Mouse (Mus musculus) ovary, adult 18-20 months (tissue): ENCODE measurements around the gene Phc1.

Experiments used
- DNase-seq: peaks from one replicate; pipeline ENCODE4 v3.0.0; 2022; ENCODE audit warnings: low spot score, mixed read lengths

The Phc1 gene

DNA sequence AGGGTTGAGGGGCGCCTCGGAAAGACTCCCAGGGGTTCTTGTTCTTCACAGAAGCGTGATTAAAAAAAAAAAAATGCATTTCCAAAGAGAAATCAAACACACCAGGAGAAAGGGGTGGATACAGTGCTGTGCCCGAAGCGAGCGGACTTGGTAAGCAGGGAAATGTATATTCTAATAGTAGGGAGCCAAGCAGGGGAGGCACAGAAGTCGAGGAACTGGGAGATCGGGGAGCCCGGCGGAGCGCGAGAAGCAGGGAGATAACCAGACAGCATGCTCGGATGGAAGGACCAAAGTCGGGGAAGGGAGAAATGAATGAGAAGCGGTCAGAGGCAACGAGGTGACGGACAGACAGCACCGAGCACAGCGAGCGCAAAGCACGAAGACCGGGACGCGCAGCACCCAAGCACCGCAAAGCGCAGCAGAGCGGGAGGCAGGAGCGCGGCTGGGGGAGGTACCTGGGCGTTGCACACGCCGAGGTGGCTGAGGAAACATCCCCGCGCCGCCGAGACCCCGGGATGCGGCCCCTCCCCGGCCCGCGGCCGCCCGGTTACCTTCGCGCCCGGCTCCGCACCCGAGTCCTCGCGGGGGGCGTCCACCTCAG lies 1.2 kb downstream of the Phc1 start:
- DNase-seq = peak; percentile 53

- no peak for DNase-seq
Measured at GRCm38 (mm10) chr6:122337546-122337945, 2.8 kb downstream of the Phc1 start.

DNA sequence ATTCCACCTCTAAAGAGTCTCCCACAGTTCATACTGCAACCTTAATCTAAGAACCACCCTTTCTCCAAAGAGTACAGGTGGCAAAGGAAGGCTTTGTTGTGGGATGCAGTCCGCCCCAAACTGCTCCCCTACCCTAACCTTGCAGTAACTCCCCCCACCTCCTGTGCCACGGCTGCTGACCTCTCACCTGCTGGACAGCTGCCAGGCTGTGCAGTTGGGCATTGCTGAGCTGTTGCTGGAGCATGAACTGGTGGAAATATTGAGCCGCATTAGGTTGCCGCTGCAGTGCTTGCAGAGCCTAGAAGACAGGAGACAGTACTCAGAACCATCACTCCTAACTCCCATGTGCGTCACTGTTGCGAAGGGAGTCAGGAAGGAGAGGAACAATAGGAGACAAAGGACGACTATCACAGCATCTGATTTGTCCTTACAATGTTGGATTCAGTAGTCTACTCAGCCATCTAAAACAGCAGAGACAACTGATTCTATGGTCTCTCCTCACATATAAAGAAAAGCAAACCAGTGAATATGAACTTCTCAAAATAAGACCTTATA lies 5.5 kb downstream of the Phc1 start:
- no peak for DNase-seq

GRCm38 (mm10) chr6:122333081-122333612 lies 7.2 kb downstream of the Phc1 start:
- DNase-seq = no peak

DNA sequence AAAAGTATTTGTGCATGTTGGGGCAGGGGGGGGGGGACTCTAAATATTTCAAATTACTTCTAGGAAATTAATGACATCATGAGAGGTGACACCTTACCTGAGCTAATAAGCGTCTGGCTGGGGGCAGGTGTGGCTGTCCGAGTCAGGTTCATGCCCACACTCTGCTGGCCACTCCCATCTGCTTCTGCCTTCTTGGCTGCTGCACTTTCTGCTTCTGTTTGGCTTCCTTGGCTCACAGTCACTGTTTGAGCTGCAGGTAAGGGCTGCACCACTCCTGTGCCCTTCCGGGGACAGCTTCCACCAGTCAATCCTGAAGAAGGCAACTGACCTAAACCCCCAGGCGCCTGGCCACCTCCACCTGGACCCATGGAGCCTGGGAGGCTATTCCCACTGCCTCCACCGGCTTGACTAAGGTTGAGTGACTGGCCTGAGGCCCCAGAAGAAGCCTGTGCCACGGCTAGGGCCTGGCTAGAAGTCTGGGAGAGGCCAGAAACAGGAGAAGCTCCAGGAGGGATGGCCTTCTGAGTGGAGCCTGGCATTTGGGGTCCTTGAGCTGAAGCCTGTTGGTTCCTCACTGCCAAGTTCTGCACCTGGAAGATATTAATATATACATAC lies 14.9 kb downstream of the Phc1 start:
- no peak for DNase-seq

DNA sequence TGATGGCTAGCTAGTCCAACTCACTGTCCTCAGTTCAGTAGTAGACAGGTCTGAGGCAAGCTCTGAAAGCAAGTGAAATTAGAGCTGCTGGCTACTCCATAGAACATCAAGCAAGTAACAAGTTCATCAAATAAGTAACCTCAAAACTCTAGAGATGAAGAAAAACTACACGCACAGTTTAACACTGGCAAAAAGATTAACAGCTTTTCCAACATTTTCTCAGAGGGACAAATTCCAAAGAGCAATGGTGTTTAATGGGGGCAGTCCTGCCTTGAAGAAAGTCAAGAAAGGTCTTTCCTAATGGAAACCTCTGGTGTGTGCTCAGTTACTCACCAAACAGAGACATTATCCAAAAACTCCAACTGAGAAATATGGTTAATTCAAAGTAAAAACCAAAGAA lies 21.6 kb downstream of the Phc1 start:
- DNase-seq = no peak

DNA sequence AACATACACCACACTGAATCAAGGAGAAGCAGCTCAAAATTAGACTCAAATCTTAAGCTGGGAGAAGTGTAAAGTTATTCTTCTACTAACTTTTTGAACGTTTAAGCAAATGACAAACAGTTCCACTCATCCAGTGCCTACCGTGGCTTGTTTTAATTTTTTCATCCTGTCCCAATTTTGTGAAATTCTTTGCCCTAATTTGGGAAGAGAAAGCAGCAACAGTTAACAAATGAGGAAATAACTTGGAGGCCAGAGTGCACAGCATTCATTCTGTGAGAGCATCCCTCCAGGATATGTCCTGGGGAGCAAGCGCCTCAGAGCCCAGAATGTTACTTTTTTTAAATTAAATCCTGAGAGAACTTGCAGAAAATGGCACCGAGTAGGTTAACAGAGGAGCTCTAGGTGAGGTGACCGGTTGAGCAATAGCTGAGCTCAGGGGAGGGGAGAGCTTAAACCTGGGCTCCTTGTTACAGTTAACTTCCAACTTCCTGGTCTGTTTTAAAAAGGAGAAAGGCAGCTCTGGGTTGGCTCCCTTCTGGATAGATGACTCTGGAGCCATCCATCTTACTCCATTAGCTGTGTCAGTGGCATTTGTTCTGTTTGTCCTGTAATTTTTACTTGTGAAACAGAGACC lies 30.1 kb downstream of the Phc1 start:
- no peak for DNase-seq

DNA sequence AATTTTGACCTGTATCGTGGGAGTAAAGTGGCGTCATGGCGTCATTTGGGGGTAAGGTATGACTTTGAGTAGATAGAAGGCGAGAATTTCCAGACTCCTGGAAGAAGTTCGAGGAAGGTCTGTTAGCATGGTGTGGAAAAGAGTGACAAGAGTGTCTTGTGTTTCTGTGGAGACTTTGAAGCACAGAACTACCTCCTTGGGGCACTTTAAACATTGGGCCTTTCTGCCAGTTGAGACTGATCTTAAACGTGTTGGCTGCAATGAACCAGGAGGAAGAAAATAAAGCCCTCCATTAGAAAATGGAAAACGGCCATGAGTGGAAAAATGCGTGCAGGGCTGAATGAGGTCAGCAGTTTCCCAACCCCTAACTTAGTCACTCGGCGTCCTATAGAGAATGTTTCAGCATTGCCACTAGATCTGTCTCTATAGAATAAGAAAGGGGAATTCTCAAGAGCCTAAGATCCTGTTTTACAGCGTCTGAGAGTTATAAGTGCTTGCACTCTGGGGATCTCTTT lies 30.9 kb downstream of the Phc1 start:
- DNase-seq = no peak

DNA sequence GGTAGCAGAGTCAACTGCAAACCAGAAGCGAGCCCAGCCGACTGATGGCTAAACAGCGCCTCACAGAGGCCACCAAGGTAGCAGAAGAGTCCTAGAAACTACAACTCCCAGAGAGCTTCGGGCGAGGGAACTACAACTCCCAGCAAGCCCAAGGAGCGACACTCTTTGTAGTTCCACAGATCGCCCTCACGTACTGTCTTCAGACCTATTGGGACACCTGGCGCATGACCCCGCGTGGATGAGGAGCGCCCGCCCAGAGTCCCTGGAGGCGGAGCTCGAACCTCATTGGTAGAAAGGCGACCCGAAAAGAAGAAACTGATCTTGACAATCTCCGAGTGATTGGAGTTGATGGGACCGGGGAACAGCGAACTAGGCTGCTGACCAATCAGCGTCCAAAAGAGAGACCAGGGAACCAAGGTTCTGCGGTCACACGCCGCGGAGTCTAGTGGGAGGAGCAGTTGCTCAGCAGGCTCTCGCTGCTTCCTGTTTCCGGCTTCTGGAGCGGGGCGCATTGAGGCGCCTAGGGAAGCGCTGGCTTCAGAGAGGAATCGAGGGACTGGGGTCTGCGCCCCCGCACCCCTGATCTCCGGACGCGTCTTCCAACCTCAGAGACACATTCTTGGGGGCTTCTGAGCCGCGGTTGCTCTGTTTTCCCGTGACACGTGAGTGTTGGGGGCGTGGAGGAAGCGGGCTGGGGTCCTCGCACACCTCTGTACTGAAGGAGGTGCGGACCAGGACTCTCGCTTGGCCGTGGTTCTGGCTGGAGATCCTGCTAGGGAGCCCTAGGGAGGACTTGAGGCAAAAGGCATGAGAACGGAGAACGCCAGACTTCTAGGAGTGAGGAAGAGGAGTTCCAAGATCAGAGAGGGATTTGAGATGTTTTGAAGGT lies 31.6 kb downstream of the Phc1 start, which contains the start of gene M6pr:
TSS of gene M6pr (plus strand) at position 216 of the 889 bp plus-strand sequence.
- DNase-seq = peak; percentile 97

DNA sequence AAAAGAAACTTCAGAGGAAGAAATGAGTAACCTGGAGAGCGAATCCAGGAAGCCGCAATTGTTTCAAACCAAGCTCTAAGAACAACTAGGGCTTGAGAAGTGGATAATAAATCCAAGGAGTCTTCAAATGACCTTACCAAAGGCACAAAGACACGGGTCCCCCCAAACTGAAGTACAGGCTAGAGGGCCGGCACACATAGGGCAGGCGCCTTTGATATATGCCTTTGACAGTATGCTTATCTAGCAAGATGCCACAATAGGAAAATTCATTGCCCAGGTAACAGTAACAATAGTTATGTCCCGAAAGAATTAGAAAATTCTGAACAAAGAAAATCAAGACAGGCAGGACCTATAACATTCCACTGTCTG lies 32.2 kb downstream of the Phc1 start:
- no peak for DNase-seq

DNA sequence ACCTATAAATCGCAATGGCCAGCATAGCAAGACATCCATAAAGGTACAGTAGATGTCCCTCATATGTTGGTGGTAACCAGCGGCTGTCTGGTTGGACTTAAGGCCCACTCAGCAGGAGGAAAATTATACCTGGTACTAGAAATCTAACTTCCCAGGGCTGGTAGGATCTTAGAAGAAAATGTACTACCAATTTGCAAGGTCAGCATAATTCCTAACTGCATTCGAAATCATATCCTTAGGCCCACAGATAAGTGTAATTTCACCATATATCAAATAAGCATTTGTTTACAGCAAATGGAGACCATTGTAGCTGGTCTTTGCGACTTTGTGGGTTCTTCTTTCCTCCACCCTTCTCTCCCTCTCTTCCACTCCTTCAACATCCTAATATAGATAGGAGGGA lies 33.7 kb downstream of the Phc1 start:
- no peak for DNase-seq

DNA sequence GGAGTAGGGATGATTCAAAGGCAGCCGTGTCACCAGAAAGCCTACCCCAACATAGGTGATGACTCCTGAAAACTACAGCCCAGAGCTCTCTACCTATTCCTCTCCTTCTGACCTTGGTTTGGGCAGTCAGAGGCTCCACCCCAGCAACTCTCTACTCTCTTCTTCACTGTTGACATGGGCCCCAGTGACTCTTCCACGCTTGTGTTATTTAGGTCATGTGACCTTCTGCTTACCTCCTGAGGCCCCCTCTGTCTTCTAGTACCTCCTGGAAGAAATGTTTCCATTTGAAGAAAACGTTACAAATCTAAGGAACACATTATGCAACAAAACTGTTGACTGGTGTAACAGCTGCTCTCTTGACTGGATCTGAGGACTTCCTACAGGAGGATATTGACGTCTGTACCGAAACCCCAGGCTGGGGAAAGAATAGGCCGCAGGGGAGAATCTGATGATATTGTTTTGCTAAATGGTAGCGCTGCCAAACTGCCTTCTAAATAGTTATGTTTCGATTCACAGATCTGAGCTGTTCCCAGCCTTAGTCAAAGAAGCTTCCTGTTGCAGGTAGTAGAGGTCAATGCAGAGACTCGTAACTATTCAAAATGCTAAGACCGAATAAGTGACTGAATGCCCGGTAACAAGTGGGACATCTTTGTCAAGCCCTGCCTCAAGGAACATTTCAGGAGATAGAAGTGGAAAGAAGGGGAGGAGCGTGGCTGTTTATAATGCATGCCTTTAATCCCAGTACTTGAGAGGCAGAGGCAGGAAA lies 35.4 kb downstream of the Phc1 start:
- DNase-seq = no peak

GRCm38 (mm10) chr6:122304355-122304754 lies 36.0 kb downstream of the Phc1 start:
- DNase-seq = peak; percentile 43

GRCm38 (mm10) chr6:122303526-122303925 lies 36.8 kb downstream of the Phc1 start:
- peak; percentile 28 for DNase-seq

GRCm38 (mm10) chr6:122302661-122303060 lies 37.7 kb downstream of the Phc1 start:
- no peak for DNase-seq

DNA sequence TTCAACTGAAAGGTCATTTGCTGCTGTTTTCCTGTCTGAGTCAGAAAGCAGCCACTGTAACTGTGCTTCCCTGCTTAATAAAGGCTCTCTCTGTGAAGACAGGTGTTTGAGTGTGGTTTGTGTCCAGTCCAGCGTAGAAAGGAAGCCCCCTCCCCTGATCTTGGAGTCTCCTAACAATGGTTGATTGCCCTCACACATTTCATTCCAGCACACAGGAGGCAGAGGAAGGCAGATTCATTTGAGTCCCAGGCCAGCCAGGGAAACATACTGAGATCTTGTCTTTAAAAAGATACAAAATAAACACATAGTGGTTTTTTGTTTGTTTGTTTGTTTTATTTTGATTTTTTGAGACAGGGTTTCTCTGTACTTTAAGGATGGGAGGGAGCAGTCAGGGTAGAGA lies 38.2 kb downstream of the Phc1 start:
- no peak for DNase-seq

DNA sequence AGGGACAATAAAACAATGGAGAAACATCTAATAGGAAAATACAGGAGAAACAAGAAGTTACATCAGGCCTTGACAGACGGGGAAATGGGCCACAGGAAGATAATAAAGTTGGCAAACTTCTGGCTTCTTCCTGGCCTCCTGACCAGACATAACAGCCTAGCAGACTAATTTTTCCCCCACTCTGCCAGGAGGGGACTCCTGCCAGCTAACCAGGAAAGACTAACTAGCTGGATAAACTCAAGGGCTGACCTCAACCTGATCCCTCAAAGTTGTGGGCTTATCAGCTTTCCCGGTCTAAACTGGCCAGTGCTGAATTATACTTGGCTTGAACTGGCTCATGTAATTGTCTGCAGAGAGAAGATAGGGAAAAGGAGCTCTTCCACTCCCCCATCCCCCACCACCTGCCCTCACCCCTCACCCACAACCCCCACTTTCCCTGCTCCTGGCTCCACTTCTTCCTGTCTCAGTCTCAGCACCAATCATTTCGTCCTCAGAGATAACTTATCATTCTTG lies 40.7 kb downstream of the Phc1 start:
- DNase-seq = no peak

GRCm38 (mm10) chr6:122298223-122298609 lies 42.1 kb downstream of the Phc1 start:
- no peak for DNase-seq

DNA sequence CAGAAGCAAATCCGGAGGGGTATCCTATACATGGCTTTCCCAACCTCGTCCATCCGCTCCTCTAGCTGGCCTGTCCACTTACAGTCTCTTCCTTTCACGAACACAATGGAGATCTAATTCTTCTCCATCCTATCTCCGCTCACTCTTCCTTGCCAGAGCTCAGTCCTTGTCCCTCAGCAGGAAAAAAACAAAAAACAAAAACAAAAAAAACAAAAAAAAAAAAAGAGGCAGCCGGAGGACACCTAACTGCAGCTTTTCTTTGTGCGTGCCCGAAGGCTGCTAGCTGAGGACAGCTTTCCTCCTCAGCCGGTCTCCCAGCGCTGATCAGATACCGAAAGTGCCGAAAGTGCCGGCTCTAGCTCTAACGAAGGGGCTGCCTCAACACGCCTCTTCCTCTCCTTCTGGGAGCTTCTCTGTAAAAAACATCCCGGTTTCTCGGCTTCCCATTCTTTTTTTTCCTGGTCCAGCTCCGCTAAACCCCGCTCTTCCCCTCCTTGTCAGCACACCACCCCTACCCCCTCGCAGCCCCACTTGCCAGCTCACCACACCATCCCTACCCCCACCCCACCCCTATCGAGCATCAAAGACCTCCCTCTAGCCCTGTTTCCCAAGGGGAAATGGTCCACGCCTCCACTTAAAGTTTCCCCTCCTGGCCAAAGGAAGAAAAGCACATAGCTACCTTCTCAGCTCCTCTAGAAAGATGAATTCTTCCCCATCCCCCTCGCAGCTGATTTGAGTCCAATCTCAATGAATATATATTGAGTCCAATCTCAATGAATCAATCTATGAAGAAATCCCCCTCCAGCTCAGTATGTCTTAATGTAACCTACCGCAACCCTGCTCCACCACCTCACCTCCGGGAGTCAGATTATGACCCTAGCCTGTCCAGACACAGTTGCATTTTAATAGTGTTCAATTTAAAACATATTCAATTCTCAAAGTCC lies 42.8 kb downstream of the Phc1 start:
- no peak for DNase-seq

DNA sequence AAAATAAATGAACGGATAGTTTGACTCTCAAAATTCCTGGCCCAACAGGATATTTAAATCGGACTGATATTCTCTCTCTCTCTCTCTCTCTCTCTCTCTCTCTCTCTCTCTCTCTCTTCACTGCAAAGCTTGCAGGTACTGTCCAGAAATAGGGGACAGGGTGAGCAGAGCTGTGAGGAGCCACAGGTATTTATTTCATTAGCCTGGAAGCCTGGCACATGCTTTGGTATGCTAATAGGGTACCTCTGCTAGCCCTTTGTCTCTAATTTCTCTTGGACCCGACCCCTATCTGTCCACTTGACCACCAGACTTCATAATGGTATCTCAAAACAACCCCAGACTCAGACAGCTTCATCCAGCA lies 43.5 kb downstream of the Phc1 start:
- no peak for DNase-seq
